ENCODE assay signal across 9 mouse cellular contexts in genomic region chr1:74415143-74415542, GRCm38 (mm10). TPM values are rescaled to one million over a fixed set of nuclear protein-coding genes. Genes with fewer than 3 reads are reported as not detected.
DNase-seq lines count a peak whose midpoint lies in the region; ATAC-seq lines count a peak whose summit lies in the region.
"Had no signal": no experiment of that assay in that cellular context is flagged by ENCODE, and none has a peak within 500 bp of the region (broad histone marks: within the 10 kb centered on the region; RNA-seq: fewer than 3 reads in every experiment).

No protein-coding gene starts in this region.

- no peak overlapping the region for H3K9ac ChIP-seq in embryonic facial prominence, embryonic 14.5 days (ENCODE audit: low read depth, low read length)

- H3K9me3 ChIP-seq in embryonic facial prominence, embryonic 14.5 days (ENCODE audit: control insufficient read depth, low read length), result no peaks in the 10 kb centered on the region

- H3K4me2 ChIP-seq in embryonic facial prominence, embryonic 14.5 days (ENCODE audit: low read depth, low read length), result no peak overlapping the region

- H3K27me3 ChIP-seq in embryonic facial prominence, embryonic 14.5 days (replicated peaks; ENCODE audit: control insufficient read depth, insufficient read depth, low read length), result no peaks in the 10 kb centered on the region

- no peak for ATAC-seq in embryonic facial prominence, embryonic 14.5 days (ENCODE audit: low read depth)

- H3K4me3 ChIP-seq in embryonic facial prominence, embryonic 14.5 days (ENCODE audit: low read depth, low read length), result no peak overlapping the region
- H3K4me3 ChIP-seq: erythroblast, embryonic 14.5 days had no signal

- DNase-seq in adrenal gland, postnatal 10 days, result peak; percentile 65
- no peak for DNase-seq in adrenal gland, adult 8-10 months
- DNase-seq in A20 (ENCODE audit: low read depth, low spot score) (peak; percentile 63), liver (peak; percentile 76)
- DNase-seq in embryonic facial prominence, embryonic 14.5 days (ENCODE audit: low spot score), result peak; percentile 24
- peak; percentile 67 for DNase-seq in testis, postnatal 14 days (ENCODE audit: low spot score)
- DNase-seq in right cerebral cortex, postnatal 10 days (ENCODE audit: low spot score in 2 of 2), result no peak
- DNase-seq in left cerebral cortex, adult 11 months (ENCODE audit: low spot score), result no peak

- H3K27ac ChIP-seq in embryonic facial prominence, embryonic 14.5 days (replicated peaks; ENCODE audit: low read depth, low read length), result no peak overlapping the region

- H3K4me1 ChIP-seq in embryonic facial prominence, embryonic 14.5 days (ENCODE audit: control insufficient read depth, insufficient read depth, low read length), result no peaks in the 10 kb centered on the region

- WGBS in embryonic facial prominence, embryonic 14.5 days, result 47% methylated on average over 4 of the region's 4 CpGs

- no peaks in the 10 kb centered on the region for H3K36me3 ChIP-seq in embryonic facial prominence, embryonic 14.5 days (ENCODE audit: control insufficient read depth, insufficient read depth, low read length)

RNA-seq across cellular contexts. Expression of gene Vil1, which starts 6.0 kb away (rescaled TPM):
- total RNA-seq in adrenal gland, postnatal 10 days (2021), result 1 to 10 TPM; 2.6 to 2.9 TPM
- total RNA-seq in adrenal gland, adult 8-10 months (2022), result 1 to 10 TPM in 3 of 4 experiments, under 1 TPM in 1; 0.96 to 4.1 (median 2.6) TPM
- polyA plus RNA-seq in embryonic facial prominence, embryonic 14.5 days (2014; fragmentation: Nextera tagmentation; extraction: Ambion mirVana), result 0.13 TPM in 1 of 2 replicates, not detected in the other
- polyA plus RNA-seq: erythroblast, embryonic 14.5 days had no signal

RNA-seq across cellular contexts. Expression of gene Ctdsp1, which starts 23.8 kb away (rescaled TPM):
- total RNA-seq in adrenal gland, postnatal 10 days (2021), result 100 to 1,000 TPM; 132 to 142 TPM
- 100 to 1,000 TPM; 141 to 175 (median 160) TPM for total RNA-seq in adrenal gland, adult 8-10 months (2022)
- polyA plus RNA-seq in embryonic facial prominence, embryonic 14.5 days (2014; fragmentation: Nextera tagmentation; extraction: Ambion mirVana), result 83.7 and 92.8 TPM in 2 replicates

RNA-seq across cellular contexts. Expression of gene Slc11a1, which starts 40.1 kb away (rescaled TPM):
- 1 to 10 TPM; 8.2 to 8.9 TPM for total RNA-seq in adrenal gland, postnatal 10 days (2021)
- 10 to 100 TPM; 12.9 to 29.1 (median 19.7) TPM for total RNA-seq in adrenal gland, adult 8-10 months (2022)
- 5.6 and 5.7 TPM in 2 replicates for polyA plus RNA-seq in embryonic facial prominence, embryonic 14.5 days (2014; fragmentation: Nextera tagmentation; extraction: Ambion mirVana)

RNA-seq across cellular contexts. Expression of gene Catip, which starts 53.2 kb away (rescaled TPM):
- under 1 TPM; 0.33 to 0.45 TPM for total RNA-seq in adrenal gland, postnatal 10 days (2021)
- total RNA-seq in adrenal gland, adult 8-10 months (2022), result 1 to 10 TPM in 2 of 4 experiments, under 1 TPM in 2; 0.21 to 1.4 (median 0.81) TPM
- polyA plus RNA-seq in embryonic facial prominence, embryonic 14.5 days (2014; fragmentation: Nextera tagmentation; extraction: Ambion mirVana), result 0.43 and 0.95 TPM in 2 replicates
- polyA plus RNA-seq: erythroblast, embryonic 14.5 days had no signal

Comparison
In these comparisons a context has a peak if more than half of its experiments do, and no peak if none do; other contexts are left out.
1. DNase-seq: peak in adrenal gland, postnatal 10 days (single experiment), A20 (single experiment), embryonic facial prominence, embryonic 14.5 days (single experiment), liver (single experiment) and testis, postnatal 14 days (single experiment); none in adrenal gland, adult 8-10 months (single experiment), right cerebral cortex, postnatal 10 days (0 of 2) and left cerebral cortex, adult 11 months (single experiment).